Mouse (Mus musculus): ENCODE results near the gene BC005537. TPM values are rescaled to one million over a fixed set of nuclear protein-coding genes. Genes with fewer than 3 reads are reported as not detected.

BC005537 gene
- polyA plus RNA-seq, 1 experiment from 2014 or later = 9.4 TPM

DNA sequence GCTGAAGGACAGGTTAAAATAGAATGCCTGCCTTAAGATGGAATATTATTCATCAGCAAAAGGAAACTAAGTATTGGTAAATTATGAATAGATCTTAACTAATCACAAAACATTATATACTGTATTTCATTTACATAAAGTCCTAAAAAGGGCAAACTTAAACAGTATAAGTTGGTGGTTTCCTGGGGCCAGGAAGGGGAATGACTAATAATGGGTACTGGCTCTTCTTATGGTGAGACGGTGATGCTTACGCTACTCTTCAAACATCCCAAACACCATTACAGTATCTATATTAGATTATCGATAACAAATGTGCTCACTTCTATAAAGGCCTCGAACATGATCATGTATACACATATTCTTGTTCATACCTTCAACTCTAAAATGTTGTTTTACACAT, 2.8 kb upstream of the BC005537 start:
- no peak for ATAC-seq
- H3K27me3 ChIP-seq (replicated peaks; ENCODE audit: control insufficient read depth, insufficient read depth, low read length) = no peaks in the 10 kb centered on the region
- no peak overlapping the region for H3K4me2 ChIP-seq (ENCODE audit: low read depth, low read length)
- no peaks in the 10 kb centered on the region for H3K36me3 ChIP-seq (ENCODE audit: control insufficient read depth, insufficient read depth, low read length)
- H3K9me3 ChIP-seq (ENCODE audit: control insufficient read depth, low read length) = no peaks in the 10 kb centered on the region
- WGBS = 96% methylated on average over 4 of the region's 4 CpGs
- no peak overlapping the region for H3K27ac ChIP-seq (ENCODE audit: low read length)
- no peaks in the 10 kb centered on the region for H3K4me1 ChIP-seq (ENCODE audit: control insufficient read depth, insufficient read depth, low read length)
- no peak overlapping the region for H3K9ac ChIP-seq (ENCODE audit: low read depth, low read length)
- no peak overlapping the region for H3K4me3 ChIP-seq (ENCODE audit: low read length)

DNA sequence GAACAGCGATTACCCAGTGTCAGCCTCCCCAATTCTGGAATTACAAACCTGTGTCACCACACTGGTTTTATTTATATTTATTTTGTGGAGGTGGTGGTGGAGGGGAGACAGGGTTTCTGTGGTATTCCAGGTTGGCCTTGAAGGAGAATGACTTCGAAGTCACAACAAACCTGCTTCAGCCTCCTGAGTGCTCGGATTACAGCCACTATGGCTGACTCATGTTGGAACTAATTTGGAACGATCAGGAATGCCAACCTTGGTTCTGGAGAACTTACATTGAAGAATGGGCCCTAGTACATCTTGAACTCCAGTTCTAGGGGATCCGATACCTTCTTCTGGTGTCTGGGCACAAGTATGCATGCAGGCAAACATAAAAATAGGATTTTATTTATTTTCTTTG, 2.1 kb upstream of the BC005537 start:
- Histone ChIP-seq H3K4me3 (ENCODE audit: low read length) (peak overlapping the region; percentile 64), H3K4me1 (ENCODE audit: control insufficient read depth, insufficient read depth, low read length) (no peaks in the 10 kb centered on the region), H3K27ac (ENCODE audit: low read length) (0 out of 2 replicates have a peak overlapping the region, but pooled peaks have one; percentile 5), H3K4me2 (ENCODE audit: low read depth, low read length) (peak overlapping the region; percentile 91), H3K9ac (ENCODE audit: low read depth, low read length) (peak overlapping the region; percentile 79; the same call in 1 of the 2 replicates), H3K27me3 (replicated peaks; ENCODE audit: control insufficient read depth, insufficient read depth, low read length) (no peaks in the 10 kb centered on the region), H3K36me3 (ENCODE audit: control insufficient read depth, insufficient read depth, low read length) (no peaks in the 10 kb centered on the region), H3K9me3 (ENCODE audit: control insufficient read depth, low read length) (no peaks in the 10 kb centered on the region)
- WGBS = 68% methylated on average over 5 of the region's 5 CpGs
- no peak for ATAC-seq

DNA sequence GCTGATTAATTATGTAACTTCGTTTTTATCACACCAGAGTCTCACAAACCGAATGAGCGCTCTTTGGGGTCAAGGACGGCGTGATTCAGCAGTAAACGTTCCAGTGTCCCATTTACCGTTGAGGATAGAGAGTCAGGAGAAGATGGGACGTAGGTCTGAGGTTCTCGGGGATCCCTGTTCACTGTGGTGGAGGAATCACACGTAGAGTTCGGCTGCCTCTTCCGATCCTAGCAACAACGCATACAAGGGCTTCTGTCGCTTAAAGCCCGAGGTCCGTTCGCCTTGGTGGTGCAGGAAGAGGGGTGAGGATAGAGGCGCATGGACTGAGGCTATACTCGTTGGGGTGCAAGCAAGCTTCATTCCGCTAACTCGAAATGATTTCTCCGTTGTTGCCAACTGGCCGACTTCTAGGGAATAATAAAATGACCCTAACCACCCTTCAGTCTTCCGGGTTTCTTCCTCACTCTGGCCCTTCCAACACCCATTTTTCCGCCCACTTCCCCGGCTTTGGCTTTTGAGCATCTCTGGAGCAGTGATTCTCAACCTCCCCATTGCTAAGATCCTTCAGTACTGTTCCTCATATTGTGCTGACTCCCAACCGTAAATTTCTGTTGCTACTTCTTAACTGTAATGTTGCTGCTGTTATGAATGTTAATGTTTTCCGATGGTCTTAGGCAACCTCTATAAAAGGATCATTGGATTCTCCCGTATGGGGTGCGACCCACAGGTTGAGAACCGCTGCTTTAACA, 1.4 kb upstream of the BC005537 start:
- ATAC-seq = peak; percentile 38
- no peaks in the 10 kb centered on the region for H3K36me3 ChIP-seq (ENCODE audit: control insufficient read depth, insufficient read depth, low read length)
- H3K27me3 ChIP-seq (replicated peaks; ENCODE audit: control insufficient read depth, insufficient read depth, low read length) = no peaks in the 10 kb centered on the region

DNA sequence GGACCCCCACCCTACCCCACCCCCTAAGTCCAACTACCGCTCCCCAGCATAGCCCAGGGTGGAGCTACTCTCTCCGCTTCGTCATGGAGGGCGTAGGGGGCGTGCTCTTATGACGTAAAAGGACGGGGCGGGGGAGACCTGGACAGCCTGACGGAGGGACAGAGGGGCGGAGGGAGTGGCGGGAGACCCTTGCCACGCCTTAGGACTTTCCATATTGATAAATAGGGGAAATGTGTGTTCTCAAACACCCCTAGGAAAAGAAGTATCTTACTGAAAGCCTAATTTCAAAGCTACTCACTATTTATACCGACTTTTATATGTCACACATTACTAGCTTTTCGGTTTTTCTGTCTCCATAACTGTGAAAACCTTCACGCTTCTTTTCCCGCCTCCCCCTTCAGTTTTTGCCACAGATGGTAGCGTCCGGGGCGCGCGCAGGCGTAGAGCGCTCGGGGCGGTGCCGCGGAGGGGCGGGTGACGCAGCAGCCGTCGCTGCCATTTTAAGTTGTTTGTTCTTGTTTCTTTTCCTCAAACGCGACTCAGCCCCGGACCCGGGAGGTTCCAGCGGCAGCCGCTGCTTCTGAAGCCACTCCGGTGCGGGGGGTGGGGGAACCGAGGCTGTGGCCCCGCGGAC, 666 bp upstream of the BC005537 start:
- Histone ChIP-seq H3K27ac (ENCODE audit: low read length) (peak overlapping the region; percentile 100), H3K9ac (ENCODE audit: low read depth, low read length) (peak overlapping the region; percentile 99), H3K9me3 (ENCODE audit: control insufficient read depth, low read length) (no peaks in the 10 kb centered on the region), H3K36me3 (ENCODE audit: control insufficient read depth, insufficient read depth, low read length) (no peaks in the 10 kb centered on the region), H3K4me1 (ENCODE audit: control insufficient read depth, insufficient read depth, low read length) (peaks cover 3% of the 10 kb centered on the region; the same call in 1 of the 2 replicates), H3K4me3 (ENCODE audit: low read length) (peak overlapping the region; percentile 97), H3K27me3 (replicated peaks; ENCODE audit: control insufficient read depth, insufficient read depth, low read length) (no peaks in the 10 kb centered on the region), H3K4me2 (ENCODE audit: low read depth, low read length) (peak overlapping the region; percentile 91)
- 0% methylated on average over 42 of the region's 42 CpGs for WGBS
- peak; percentile 96 for ATAC-seq

More for the DNA sequence above, 1.4 kb upstream of the BC005537 start:
- H3K27ac ChIP-seq (ENCODE audit: low read length) = peak overlapping the region; percentile 89
- no peaks in the 10 kb centered on the region for H3K9me3 ChIP-seq (ENCODE audit: control insufficient read depth, low read length)
- H3K4me1 ChIP-seq (ENCODE audit: control insufficient read depth, insufficient read depth, low read length) = peaks cover 3% of the 10 kb centered on the region; the same call in 1 of the 2 replicates
- peak overlapping the region; percentile 91 for H3K4me2 ChIP-seq (ENCODE audit: low read depth, low read length)
- peak overlapping the region; percentile 79 for H3K9ac ChIP-seq (ENCODE audit: low read depth, low read length)
- peak overlapping the region; percentile 64 for H3K4me3 ChIP-seq (ENCODE audit: low read length)
- WGBS = under 1% methylated on average over 31 of the region's 31 CpGs

DNA sequence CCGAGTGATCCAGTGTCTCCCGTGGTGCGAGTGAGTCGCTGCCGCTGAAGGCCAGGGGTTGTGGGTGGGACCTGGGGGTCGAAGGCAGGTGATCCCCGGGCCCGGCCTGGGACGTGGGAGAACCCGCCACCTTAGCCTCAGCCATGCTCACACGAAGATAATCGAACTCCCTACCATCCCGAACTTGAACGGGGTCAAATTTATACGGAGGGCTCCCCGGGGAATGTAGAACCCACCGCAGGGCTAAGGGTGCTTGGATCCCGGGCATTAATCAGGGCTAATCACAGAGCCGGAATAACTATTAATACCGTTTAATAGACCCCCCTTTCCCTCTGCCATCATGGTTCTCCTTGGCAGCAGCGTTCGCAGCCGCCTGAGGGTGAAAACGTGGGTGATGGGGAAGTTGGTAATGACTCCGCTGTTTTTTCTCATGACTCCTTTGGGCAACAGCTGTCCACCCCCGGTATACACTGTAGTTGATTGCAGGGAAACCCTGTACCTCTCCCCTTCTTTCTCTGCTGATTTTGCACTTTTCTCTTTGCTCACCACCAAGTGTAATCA, 754 bp downstream of the BC005537 start:
- H3K9me3 ChIP-seq (ENCODE audit: control insufficient read depth, low read length) = no peaks in the 10 kb centered on the region
- peak overlapping the region; percentile 100; the same call in 1 of the 2 replicates for H3K27ac ChIP-seq (ENCODE audit: low read length)
- H3K4me1 ChIP-seq (ENCODE audit: control insufficient read depth, insufficient read depth, low read length) = peaks cover 3% of the 10 kb centered on the region; the same call in 1 of the 2 replicates
- under 1% methylated on average over 26 of the region's 26 CpGs for WGBS
- H3K4me3 ChIP-seq (ENCODE audit: low read length) = peak overlapping the region; percentile 97
- H3K36me3 ChIP-seq (ENCODE audit: control insufficient read depth, insufficient read depth, low read length) = no peaks in the 10 kb centered on the region
- peak overlapping the region; percentile 70 for H3K4me2 ChIP-seq (ENCODE audit: low read depth, low read length)
- peak overlapping the region; percentile 99 for H3K9ac ChIP-seq (ENCODE audit: low read depth, low read length)
- no peak for ATAC-seq
- no peaks in the 10 kb centered on the region for H3K27me3 ChIP-seq (replicated peaks; ENCODE audit: control insufficient read depth, insufficient read depth, low read length)

DNA sequence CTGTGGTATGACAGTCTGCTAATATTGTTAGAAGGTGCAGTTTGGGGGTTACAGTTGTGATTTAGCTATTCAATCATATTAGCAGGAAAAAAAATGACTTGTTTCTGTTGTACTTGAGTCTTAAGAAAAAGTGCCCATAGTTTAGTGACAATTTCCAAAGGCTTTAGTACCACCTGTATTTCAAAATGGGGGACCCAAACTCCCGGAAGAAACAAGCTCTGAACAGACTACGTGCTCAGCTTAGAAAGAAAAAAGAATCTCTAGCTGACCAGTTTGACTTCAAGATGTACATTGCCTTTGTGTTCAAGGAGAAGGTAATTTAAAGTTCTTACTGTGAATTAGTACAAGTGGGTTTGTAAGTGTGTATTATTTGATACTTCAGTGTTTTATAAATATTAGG, 1.7 kb downstream of the BC005537 start:
- no peaks in the 10 kb centered on the region for H3K27me3 ChIP-seq (replicated peaks; ENCODE audit: control insufficient read depth, insufficient read depth, low read length)
- H3K4me1 ChIP-seq (ENCODE audit: control insufficient read depth, insufficient read depth, low read length) = peaks cover 3% of the 10 kb centered on the region; the same call in 1 of the 2 replicates
- H3K9ac ChIP-seq (ENCODE audit: low read depth, low read length) = peak overlapping the region; percentile 99; the same call in 1 of the 2 replicates
- H3K4me3 ChIP-seq (ENCODE audit: low read length) = peak overlapping the region; percentile 97
- no peak overlapping the region for H3K27ac ChIP-seq (ENCODE audit: low read length)
- no peak for ATAC-seq
- no peaks in the 10 kb centered on the region for H3K9me3 ChIP-seq (ENCODE audit: control insufficient read depth, low read length)
- WGBS = 6% methylated on average over 2 of the region's 2 CpGs
- peak overlapping the region; percentile 70 for H3K4me2 ChIP-seq (ENCODE audit: low read depth, low read length)
- H3K36me3 ChIP-seq (ENCODE audit: control insufficient read depth, insufficient read depth, low read length) = no peaks in the 10 kb centered on the region

DNA sequence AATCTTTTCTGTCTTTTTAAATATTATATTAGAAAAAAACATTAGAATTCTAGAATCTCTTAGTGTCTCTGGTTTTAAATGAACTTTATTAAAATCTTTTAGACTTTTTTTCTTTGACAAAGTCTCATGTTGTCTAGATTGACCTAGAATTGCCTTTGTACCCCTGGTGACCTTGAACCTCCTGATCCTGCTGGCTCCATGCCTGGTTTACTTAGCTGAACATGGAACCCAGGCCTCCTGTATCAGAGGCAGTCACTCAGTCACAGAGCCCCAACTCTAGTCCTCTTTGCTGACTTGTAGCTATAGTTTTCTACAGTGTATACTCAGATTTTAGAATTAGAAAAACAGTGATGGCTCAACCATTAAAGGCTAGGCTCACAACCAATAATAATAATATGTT, 4.6 kb downstream of the BC005537 start:
- no peak overlapping the region for H3K9ac ChIP-seq (ENCODE audit: low read depth, low read length)
- no peaks in the 10 kb centered on the region for H3K27me3 ChIP-seq (replicated peaks; ENCODE audit: control insufficient read depth, insufficient read depth, low read length)
- H3K36me3 ChIP-seq (ENCODE audit: control insufficient read depth, insufficient read depth, low read length) = peaks cover 8% of the 10 kb centered on the region
- H3K27ac ChIP-seq (ENCODE audit: low read length) = no peak overlapping the region
- H3K4me2 ChIP-seq (ENCODE audit: low read depth, low read length) = no peak overlapping the region
- ATAC-seq = no peak
- peaks cover 3% of the 10 kb centered on the region; the same call in 1 of the 2 replicates for H3K4me1 ChIP-seq (ENCODE audit: control insufficient read depth, insufficient read depth, low read length)
- no peaks in the 10 kb centered on the region for H3K9me3 ChIP-seq (ENCODE audit: control insufficient read depth, low read length)
- H3K4me3 ChIP-seq (ENCODE audit: low read length) = no peak overlapping the region

DNA sequence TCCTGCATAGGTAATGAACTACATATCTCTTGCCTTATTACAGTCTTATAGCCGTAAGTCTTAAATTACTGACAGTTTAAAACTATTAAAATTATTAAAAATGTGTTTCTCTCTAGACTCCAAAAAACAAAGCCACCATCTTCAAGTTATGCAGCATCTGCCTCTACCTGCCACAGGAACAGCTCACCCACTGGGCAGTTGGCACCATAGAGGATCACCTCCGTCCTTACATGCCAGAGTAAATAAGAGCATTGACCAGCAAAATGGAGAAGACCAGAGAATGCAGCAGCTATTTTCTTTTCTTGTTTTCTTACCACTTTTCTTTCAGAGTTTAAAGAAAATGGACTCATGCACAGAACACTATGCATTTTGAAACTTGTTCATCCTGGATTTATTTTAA, 11.1 kb downstream of the BC005537 start:
- peaks cover 14% of the 10 kb centered on the region for H3K36me3 ChIP-seq (ENCODE audit: control insufficient read depth, insufficient read depth, low read length)
- 96% methylated on average over 2 of the region's 2 CpGs for WGBS

DNA sequence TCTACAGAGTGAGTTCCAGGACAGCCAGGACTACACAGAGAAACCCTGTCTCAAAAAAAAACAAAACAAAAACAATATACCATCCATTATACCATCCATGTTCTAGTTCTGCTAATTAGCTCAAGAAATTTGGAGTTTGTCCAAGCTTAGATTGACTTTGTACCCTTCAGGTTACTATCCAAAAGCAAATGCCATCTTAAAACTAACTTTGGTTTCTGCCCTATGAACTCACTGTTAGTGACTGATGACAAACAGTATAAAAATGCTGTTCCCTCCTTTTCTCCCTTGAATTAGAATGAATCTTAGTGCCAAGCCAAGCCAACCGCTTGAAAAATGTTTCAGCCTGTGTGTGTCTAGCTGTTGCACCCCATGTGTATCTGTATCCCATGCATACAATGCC, 13.2 kb downstream of the BC005537 start:
- 82% methylated on average over 1 of the region's 1 CpGs for WGBS
- H3K36me3 ChIP-seq (ENCODE audit: control insufficient read depth, insufficient read depth, low read length) = peaks cover 11% of the 10 kb centered on the region

More for the DNA sequence above, 11.1 kb downstream of the BC005537 start:
- Histone ChIP-seq H3K27ac (ENCODE audit: low read length) (no peak overlapping the region), H3K4me1 (ENCODE audit: control insufficient read depth, insufficient read depth, low read length) (no peaks in the 10 kb centered on the region), H3K4me3 (ENCODE audit: low read length) (no peak overlapping the region), H3K9me3 (ENCODE audit: control insufficient read depth, low read length) (no peaks in the 10 kb centered on the region), H3K4me2 (ENCODE audit: low read depth, low read length) (no peak overlapping the region), H3K9ac (ENCODE audit: low read depth, low read length) (no peak overlapping the region), H3K27me3 (replicated peaks; ENCODE audit: control insufficient read depth, insufficient read depth, low read length) (no peaks in the 10 kb centered on the region)
- ATAC-seq = no peak

More for the DNA sequence above, 13.2 kb downstream of the BC005537 start:
- Histone ChIP-seq H3K9me3 (ENCODE audit: control insufficient read depth, low read length) (no peaks in the 10 kb centered on the region), H3K9ac (ENCODE audit: low read depth, low read length) (no peak overlapping the region), H3K4me2 (ENCODE audit: low read depth, low read length) (no peak overlapping the region), H3K4me1 (ENCODE audit: control insufficient read depth, insufficient read depth, low read length) (no peaks in the 10 kb centered on the region), H3K4me3 (ENCODE audit: low read length) (no peak overlapping the region), H3K27me3 (replicated peaks; ENCODE audit: control insufficient read depth, insufficient read depth, low read length) (no peaks in the 10 kb centered on the region), H3K27ac (ENCODE audit: low read length) (no peak overlapping the region)
- ATAC-seq = no peak

All from intestine, embryonic 16.5 days (tissue).